Mouse (Mus musculus): Measurements from ENCODE around the gene Ubxn1. TPM values are rescaled to one million over a fixed set of nuclear protein-coding genes. Genes with fewer than 3 reads are reported as not detected.

The Ubxn1 gene
- polyA plus RNA-seq, 1 experiment from 2014 or later = 197 TPM

Small RNA genes within 50 kb of the gene (microRNA-seq; reads per million reads assigned to microRNA genes)
- gene Mir5136 = not detected

Other genes with a start within 250 kb of the Ubxn1 start
- 0.13 TPM in 1 of 2 replicates, not detected in the other for gene Chrm1, start 207.7 kb upstream of the Ubxn1 start, polyA plus RNA-seq (2014; fragmentation: Nextera tagmentation; extraction: Ambion mirVana)
- gene Slc3a2, start 148.1 kb upstream of the Ubxn1 start, polyA plus RNA-seq (2014; fragmentation: Nextera tagmentation; extraction: Ambion mirVana) = 114 and 123 TPM in 2 replicates
- gene Wdr74, start 135.7 kb upstream of the Ubxn1 start, polyA plus RNA-seq (2014; fragmentation: Nextera tagmentation; extraction: Ambion mirVana) = 82.9 and 97.3 TPM in 2 replicates
- gene 1700092M07Rik, start 130.8 kb upstream of the Ubxn1 start, polyA plus RNA-seq (2014; fragmentation: Nextera tagmentation; extraction: Ambion mirVana) = 0.70 and 2.3 TPM in 2 replicates
- 114 and 128 TPM in 2 replicates for gene Stx5a, start 130.1 kb upstream of the Ubxn1 start, polyA plus RNA-seq (2014; fragmentation: Nextera tagmentation; extraction: Ambion mirVana)
- 155 and 198 TPM in 2 replicates for gene Nxf1, start 114.4 kb upstream of the Ubxn1 start, polyA plus RNA-seq (2014; fragmentation: Nextera tagmentation; extraction: Ambion mirVana)
- gene Tmem223, start 100.5 kb upstream of the Ubxn1 start, polyA plus RNA-seq (2014; fragmentation: Nextera tagmentation; extraction: Ambion mirVana) = 232 and 238 TPM in 2 replicates
- gene Tmem179b, start 97.0 kb upstream of the Ubxn1 start, polyA plus RNA-seq (2014; fragmentation: Nextera tagmentation; extraction: Ambion mirVana) = 80.4 and 91.0 TPM in 2 replicates
- gene Taf6l, start 85.1 kb upstream of the Ubxn1 start, polyA plus RNA-seq (2014; fragmentation: Nextera tagmentation; extraction: Ambion mirVana) = 21.7 and 22.9 TPM in 2 replicates
- gene Polr2g, start 72.9 kb upstream of the Ubxn1 start, polyA plus RNA-seq (2014; fragmentation: Nextera tagmentation; extraction: Ambion mirVana) = 188 and 230 TPM in 2 replicates
- gene Zbtb3, start 68.9 kb upstream of the Ubxn1 start, polyA plus RNA-seq (2014; fragmentation: Nextera tagmentation; extraction: Ambion mirVana) = 4.0 and 5.1 TPM in 2 replicates
- 40.0 and 61.0 TPM in 2 replicates for gene Ttc9c, start 52.2 kb upstream of the Ubxn1 start, polyA plus RNA-seq (2014; fragmentation: Nextera tagmentation; extraction: Ambion mirVana)
- gene Hnrnpul2, start 51.5 kb upstream of the Ubxn1 start, polyA plus RNA-seq (2014; fragmentation: Nextera tagmentation; extraction: Ambion mirVana) = 9.3 and 10.5 TPM in 2 replicates
- not detected in 2 replicates for gene AC129217.1, start 41.7 kb upstream of the Ubxn1 start, polyA plus RNA-seq (2014; fragmentation: Nextera tagmentation; extraction: Ambion mirVana)
- 40.2 and 42.2 TPM in 2 replicates for gene Bscl2, start 34.0 kb upstream of the Ubxn1 start, polyA plus RNA-seq (2014; fragmentation: Nextera tagmentation; extraction: Ambion mirVana)
- gene Gng3, start 32.3 kb upstream of the Ubxn1 start, polyA plus RNA-seq (2014; fragmentation: Nextera tagmentation; extraction: Ambion mirVana) = 3.6 and 3.7 TPM in 2 replicates
- 0.17 and 0.62 TPM in 2 replicates for gene Lrrn4cl, start 20.7 kb upstream of the Ubxn1 start, polyA plus RNA-seq (2014; fragmentation: Nextera tagmentation; extraction: Ambion mirVana)
- 63.1 and 70.6 TPM in 2 replicates for gene Uqcc3, start 9.4 kb downstream of the Ubxn1 start, polyA plus RNA-seq (2014; fragmentation: Nextera tagmentation; extraction: Ambion mirVana)
- 98.0 and 116 TPM in 2 replicates for gene Lbhd1, start 12.2 kb downstream of the Ubxn1 start, polyA plus RNA-seq (2014; fragmentation: Nextera tagmentation; extraction: Ambion mirVana)
- gene Gm49403, start 12.4 kb downstream of the Ubxn1 start, polyA plus RNA-seq (2014; fragmentation: Nextera tagmentation; extraction: Ambion mirVana) = not detected in 2 replicates
- 112 and 133 TPM in 2 replicates for gene 1810009A15Rik, start 17.4 kb downstream of the Ubxn1 start, polyA plus RNA-seq (2014; fragmentation: Nextera tagmentation; extraction: Ambion mirVana)
- not detected in 2 replicates for gene Gm49416, start 17.4 kb downstream of the Ubxn1 start, polyA plus RNA-seq (2014; fragmentation: Nextera tagmentation; extraction: Ambion mirVana)
- gene Ints5, start 21.5 kb downstream of the Ubxn1 start, polyA plus RNA-seq (2014; fragmentation: Nextera tagmentation; extraction: Ambion mirVana) = 27.7 and 38.2 TPM in 2 replicates
- gene Ganab, start 26.6 kb downstream of the Ubxn1 start, polyA plus RNA-seq (2014; fragmentation: Nextera tagmentation; extraction: Ambion mirVana) = 67.1 and 114 TPM in 2 replicates
- gene B3gat3, start 48.9 kb downstream of the Ubxn1 start, polyA plus RNA-seq (2014; fragmentation: Nextera tagmentation; extraction: Ambion mirVana) = 33.5 and 38.8 TPM in 2 replicates
- 1.2 and 2.0 TPM in 2 replicates for gene Rom1, start 57.9 kb downstream of the Ubxn1 start, polyA plus RNA-seq (2014; fragmentation: Nextera tagmentation; extraction: Ambion mirVana)
- gene Eml3, start 58.1 kb downstream of the Ubxn1 start, polyA plus RNA-seq (2014; fragmentation: Nextera tagmentation; extraction: Ambion mirVana) = 17.6 and 18.7 TPM in 2 replicates
- gene Mta2, start 70.4 kb downstream of the Ubxn1 start, polyA plus RNA-seq (2014; fragmentation: Nextera tagmentation; extraction: Ambion mirVana) = 45.3 and 67.2 TPM in 2 replicates
- gene Tut1, start 82.4 kb downstream of the Ubxn1 start, polyA plus RNA-seq (2014; fragmentation: Nextera tagmentation; extraction: Ambion mirVana) = 25.1 and 31.7 TPM in 2 replicates
- gene Eef1g, start 95.5 kb downstream of the Ubxn1 start, polyA plus RNA-seq (2014; fragmentation: Nextera tagmentation; extraction: Ambion mirVana) = 479 and 516 TPM in 2 replicates
- 7.0 and 10.0 TPM in 2 replicates for gene Ahnak, start 117.8 kb downstream of the Ubxn1 start, polyA plus RNA-seq (2014; fragmentation: Nextera tagmentation; extraction: Ambion mirVana)
- gene Scgb1a1, start 216.5 kb downstream of the Ubxn1 start, polyA plus RNA-seq (2014; fragmentation: Nextera tagmentation; extraction: Ambion mirVana) = not detected in 2 replicates